Mouse (Mus musculus): Measurements from ENCODE around the gene Adamtsl1. TPM values are rescaled to one million over a fixed set of nuclear protein-coding genes. Genes with fewer than 3 reads are reported as not detected.

Gene Adamtsl1
- polyA plus RNA-seq, 1 experiment from 2014 or later, result 22.0 TPM

GRCm38 (mm10) chr4:86183701-86184173 is 669.8 kb downstream of the Adamtsl1 start:
- Histone ChIP-seq H3K4me2 (replicated peaks) (no peak overlapping the region), H3K9ac (no peak overlapping the region), H3K4me3 (no peak overlapping the region), H3K4me1 (peaks cover 10% of the 10 kb centered on the region), H3K27me3 (replicated peaks) (no peaks in the 10 kb centered on the region), H3K27ac (0 out of 2 replicates have a peak overlapping the region, but pooled peaks have one; percentile 42), H3K9me3 (no peaks in the 10 kb centered on the region), H3K36me3 (no peaks in the 10 kb centered on the region)
- ATAC-seq (ENCODE audit: low FRiP score, low read depth), result peak; percentile 95
- 6% methylated on average over 1 of the region's 1 CpGs for WGBS

DNA sequence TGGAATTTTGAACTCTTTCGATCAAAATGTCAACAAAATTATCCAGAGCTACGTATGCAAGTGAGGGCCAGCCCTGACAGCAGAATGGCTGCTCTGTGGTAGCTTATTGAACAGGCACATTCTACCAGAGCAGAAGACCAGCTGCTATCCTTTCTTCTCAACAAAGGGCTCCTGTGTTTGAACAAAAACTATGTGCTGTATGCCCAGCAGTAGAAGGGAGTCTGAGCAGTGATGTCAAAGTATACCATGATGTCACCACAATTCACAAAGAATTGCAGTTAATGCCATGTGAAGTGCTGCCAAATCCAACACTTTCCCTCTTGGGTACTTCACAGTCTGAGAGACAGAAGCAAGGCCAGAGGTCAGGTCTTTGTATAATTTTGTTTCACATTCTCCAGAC is 675.9 kb downstream of the Adamtsl1 start:
- Histone ChIP-seq H3K27me3 (replicated peaks) (no peaks in the 10 kb centered on the region), H3K4me3 (no peak overlapping the region), H3K36me3 (no peaks in the 10 kb centered on the region), H3K4me1 (no peaks in the 10 kb centered on the region), H3K9ac (no peak overlapping the region), H3K9me3 (no peaks in the 10 kb centered on the region), H3K27ac (no peak overlapping the region), H3K4me2 (replicated peaks) (no peak overlapping the region)
- WGBS, result 60% methylated on average over 2 of the region's 2 CpGs
- 0 out of 2 replicates have a peak, but pooled peaks have one; percentile 29 for ATAC-seq (ENCODE audit: low FRiP score, low read depth)

GRCm38 (mm10) chr4:86191195-86191594 is 677.2 kb downstream of the Adamtsl1 start:
- Histone ChIP-seq H3K9me3 (no peaks in the 10 kb centered on the region), H3K36me3 (no peaks in the 10 kb centered on the region), H3K4me2 (replicated peaks) (no peak overlapping the region), H3K9ac (no peak overlapping the region), H3K27ac (no peak overlapping the region), H3K27me3 (replicated peaks) (no peaks in the 10 kb centered on the region), H3K4me1 (no peaks in the 10 kb centered on the region), H3K4me3 (no peak overlapping the region)
- no peak for ATAC-seq (ENCODE audit: low FRiP score, low read depth)
- WGBS, result 74% methylated on average over 5 of the region's 5 CpGs

- 88% methylated on average over 7 of the region's 7 CpGs for WGBS
- no peak overlapping the region for H3K4me2 ChIP-seq (replicated peaks)
- ATAC-seq (ENCODE audit: low FRiP score, low read depth), result no peak
- no peaks in the 10 kb centered on the region for H3K4me1 ChIP-seq
- no peak overlapping the region for H3K4me3 ChIP-seq
- H3K27me3 ChIP-seq (replicated peaks), result no peaks in the 10 kb centered on the region
- H3K36me3 ChIP-seq, result no peaks in the 10 kb centered on the region
- no peak overlapping the region for H3K9ac ChIP-seq
- H3K9me3 ChIP-seq, result no peaks in the 10 kb centered on the region
- H3K27ac ChIP-seq, result no peak overlapping the region
These were observed 687.8 kb downstream of the Adamtsl1 start for GRCm38 (mm10) chr4:86201766-86202165.

GRCm38 (mm10) chr4:86203288-86203687 is 689.3 kb downstream of the Adamtsl1 start:
- no peak overlapping the region for H3K4me3 ChIP-seq
- no peaks in the 10 kb centered on the region for H3K4me1 ChIP-seq
- no peaks in the 10 kb centered on the region for H3K9me3 ChIP-seq
- 87% methylated on average over 2 of the region's 2 CpGs for WGBS
- H3K27ac ChIP-seq, result no peak overlapping the region
- ATAC-seq (ENCODE audit: low FRiP score, low read depth), result no peak
- no peaks in the 10 kb centered on the region for H3K36me3 ChIP-seq
- H3K27me3 ChIP-seq (replicated peaks), result no peaks in the 10 kb centered on the region
- H3K4me2 ChIP-seq (replicated peaks), result no peak overlapping the region
- no peak overlapping the region for H3K9ac ChIP-seq

DNA sequence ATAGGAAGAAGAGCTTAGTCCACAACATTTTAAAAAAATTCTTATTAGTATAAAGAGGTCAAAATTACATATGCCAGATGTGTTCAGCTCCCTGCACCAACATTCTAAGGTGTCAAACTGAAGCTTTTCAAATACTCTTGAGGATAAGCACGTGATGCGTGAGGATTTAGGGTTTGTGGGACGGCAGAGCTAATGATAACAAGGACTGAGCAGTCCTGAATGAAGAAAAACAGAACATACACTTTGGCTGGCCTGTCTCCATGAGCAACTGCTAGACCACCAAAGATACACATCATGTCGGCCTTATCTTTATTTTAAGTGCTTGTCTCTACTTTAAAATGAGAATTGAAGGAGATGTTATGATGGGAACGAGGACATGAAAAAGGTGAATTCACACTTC is 710.9 kb downstream of the Adamtsl1 start:
- no peak overlapping the region for H3K4me3 ChIP-seq
- ATAC-seq (ENCODE audit: low FRiP score, low read depth), result no peak
- H3K9me3 ChIP-seq, result no peaks in the 10 kb centered on the region
- H3K27me3 ChIP-seq (replicated peaks), result no peaks in the 10 kb centered on the region
- H3K4me1 ChIP-seq, result no peaks in the 10 kb centered on the region
- H3K4me2 ChIP-seq (replicated peaks), result no peak overlapping the region
- no peak overlapping the region for H3K27ac ChIP-seq
- H3K9ac ChIP-seq, result no peak overlapping the region
- no peaks in the 10 kb centered on the region for H3K36me3 ChIP-seq
- 87% methylated on average over 5 of the region's 5 CpGs for WGBS

- no peaks in the 10 kb centered on the region for H3K36me3 ChIP-seq
- WGBS, result 86% methylated on average over 1 of the region's 1 CpGs
- no peaks in the 10 kb centered on the region for H3K9me3 ChIP-seq
- H3K27ac ChIP-seq, result no peak overlapping the region
- no peak for ATAC-seq (ENCODE audit: low FRiP score, low read depth)
- H3K27me3 ChIP-seq (replicated peaks), result no peaks in the 10 kb centered on the region
- no peak overlapping the region for H3K4me3 ChIP-seq
- no peak overlapping the region for H3K4me2 ChIP-seq (replicated peaks)
- no peak overlapping the region for H3K9ac ChIP-seq
- H3K4me1 ChIP-seq, result no peaks in the 10 kb centered on the region
These were observed 713.1 kb downstream of the Adamtsl1 start for GRCm38 (mm10) chr4:86227096-86227495.

DNA sequence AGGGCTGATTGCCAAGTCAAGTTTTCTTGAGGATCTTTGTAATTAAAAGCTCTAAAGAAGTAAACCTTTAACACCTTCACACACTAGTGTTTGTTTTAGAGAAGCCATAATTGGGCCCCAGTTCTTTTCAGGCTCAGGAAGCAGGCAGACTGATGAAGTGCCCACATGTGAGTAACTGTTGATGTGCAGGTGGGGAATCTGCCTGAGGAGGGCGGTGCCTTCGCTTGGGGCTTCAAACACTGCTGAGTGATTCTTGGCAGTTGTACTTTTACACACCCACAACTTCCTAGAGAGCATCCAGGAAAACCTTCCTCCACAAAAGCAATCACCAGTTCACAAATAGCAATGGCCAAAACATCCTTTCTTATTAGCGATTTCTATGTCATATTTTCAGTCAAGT is 719.2 kb downstream of the Adamtsl1 start:
- H3K36me3 ChIP-seq, result no peaks in the 10 kb centered on the region
- H3K4me3 ChIP-seq, result no peak overlapping the region
- ATAC-seq (ENCODE audit: low FRiP score, low read depth), result no peak
- 87% methylated on average over 3 of the region's 3 CpGs for WGBS
- H3K27me3 ChIP-seq (replicated peaks), result no peaks in the 10 kb centered on the region
- H3K9ac ChIP-seq, result no peak overlapping the region
- H3K9me3 ChIP-seq, result no peaks in the 10 kb centered on the region
- H3K27ac ChIP-seq, result no peak overlapping the region
- no peaks in the 10 kb centered on the region for H3K4me1 ChIP-seq
- no peak overlapping the region for H3K4me2 ChIP-seq (replicated peaks)

- Histone ChIP-seq H3K27ac (no peak overlapping the region), H3K36me3 (no peaks in the 10 kb centered on the region), H3K9ac (no peak overlapping the region), H3K4me2 (replicated peaks) (no peak overlapping the region), H3K9me3 (no peaks in the 10 kb centered on the region), H3K4me1 (peaks cover 5% of the 10 kb centered on the region; the same call in 1 of the 2 replicates), H3K4me3 (no peak overlapping the region), H3K27me3 (replicated peaks) (no peaks in the 10 kb centered on the region)
- ATAC-seq (ENCODE audit: low FRiP score, low read depth), result peak; percentile 79
- 13% methylated on average over 2 of the region's 2 CpGs for WGBS
These were observed 728.0 kb downstream of the Adamtsl1 start for GRCm38 (mm10) chr4:86241854-86242424.

DNA sequence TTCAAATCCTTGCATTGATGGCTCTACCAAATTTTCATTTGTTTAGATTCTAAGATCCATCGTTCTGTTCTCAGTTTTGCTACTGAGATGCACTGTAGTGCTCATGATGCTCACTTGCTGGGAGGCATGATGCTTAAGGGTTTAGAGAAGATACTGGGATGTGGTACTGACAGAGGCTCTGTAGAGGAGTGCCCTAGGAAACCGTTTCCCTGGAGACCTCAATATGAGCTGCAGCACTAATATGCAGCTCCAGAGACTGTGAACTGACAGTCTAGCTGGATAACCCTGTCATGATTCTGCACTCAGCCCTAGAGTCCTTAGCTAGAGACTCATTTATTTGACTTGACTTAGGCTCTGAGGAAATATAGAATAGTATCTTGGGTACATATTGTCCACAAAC is 756.1 kb downstream of the Adamtsl1 start:
- ATAC-seq (ENCODE audit: low FRiP score, low read depth), result no peak
- Histone ChIP-seq H3K4me3 (no peak overlapping the region), H3K4me1 (no peaks in the 10 kb centered on the region), H3K36me3 (no peaks in the 10 kb centered on the region), H3K9ac (no peak overlapping the region), H3K4me2 (replicated peaks) (no peak overlapping the region), H3K9me3 (no peaks in the 10 kb centered on the region), H3K27me3 (replicated peaks) (no peaks in the 10 kb centered on the region), H3K27ac (no peak overlapping the region)
- WGBS, result 71% methylated on average over 2 of the region's 2 CpGs

- H3K36me3 ChIP-seq, result no peaks in the 10 kb centered on the region
- H3K4me1 ChIP-seq, result peaks cover 9% of the 10 kb centered on the region; the same call in 1 of the 2 replicates
- WGBS, result 66% methylated on average over 6 of the region's 6 CpGs
- no peak overlapping the region for H3K27ac ChIP-seq
- no peaks in the 10 kb centered on the region for H3K27me3 ChIP-seq (replicated peaks)
- no peak overlapping the region for H3K4me2 ChIP-seq (replicated peaks)
- ATAC-seq (ENCODE audit: low FRiP score, low read depth), result no peak
- no peak overlapping the region for H3K4me3 ChIP-seq
- no peaks in the 10 kb centered on the region for H3K9me3 ChIP-seq
- H3K9ac ChIP-seq, result no peak overlapping the region
These were observed 759.9 kb downstream of the Adamtsl1 start for GRCm38 (mm10) chr4:86273703-86274355.

GRCm38 (mm10) chr4:86274663-86275062 is 760.7 kb downstream of the Adamtsl1 start:
- no peak for ATAC-seq (ENCODE audit: low FRiP score, low read depth)
- no peak overlapping the region for H3K4me3 ChIP-seq
- H3K9ac ChIP-seq, result no peak overlapping the region
- no peak overlapping the region for H3K27ac ChIP-seq
- H3K4me1 ChIP-seq, result peaks cover 10% of the 10 kb centered on the region; the same call in 1 of the 2 replicates
- H3K27me3 ChIP-seq (replicated peaks), result no peaks in the 10 kb centered on the region
- H3K36me3 ChIP-seq, result no peaks in the 10 kb centered on the region
- H3K9me3 ChIP-seq, result no peaks in the 10 kb centered on the region
- H3K4me2 ChIP-seq (replicated peaks), result no peak overlapping the region
- 80% methylated on average over 2 of the region's 2 CpGs for WGBS
